Mouse (Mus musculus): Measurements from ENCODE around the gene Casp8.
"Not testable (repeated sequence)": the region's sequence is repeated elsewhere in the genome, so short reads cannot be mapped to it uniquely, and the experiment has no call there.

The Casp8 gene

GRCm38 (mm10) chr1:58795291-58796058 is at the start of gene Casp8:
TSS of gene Casp8 (plus strand) at chr1:58795374.
- peak in 1 of 2 experiments; percentile 32 for DNase-seq

DNA sequence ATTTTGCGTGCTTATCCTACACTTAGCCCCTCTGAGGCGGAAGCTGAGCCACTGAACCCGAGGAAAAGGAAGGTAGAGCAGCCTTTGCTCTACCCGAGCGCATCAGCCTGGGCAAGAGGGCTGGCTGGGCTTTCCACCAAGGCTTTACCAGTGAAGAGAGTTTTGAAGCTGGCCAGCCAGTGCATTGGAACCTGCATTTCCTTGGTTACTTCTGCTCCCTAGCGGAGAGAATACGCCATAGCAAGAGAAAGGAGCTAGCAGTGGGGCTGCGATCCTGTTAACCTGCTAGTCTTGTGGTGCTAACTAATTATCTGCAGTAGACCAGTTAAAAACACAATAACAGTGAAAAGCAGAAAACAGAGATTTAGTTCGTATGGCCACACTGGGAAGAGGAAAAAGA is 48.3 kb upstream of the Casp8 start:
- DNase-seq = no peak

DNA sequence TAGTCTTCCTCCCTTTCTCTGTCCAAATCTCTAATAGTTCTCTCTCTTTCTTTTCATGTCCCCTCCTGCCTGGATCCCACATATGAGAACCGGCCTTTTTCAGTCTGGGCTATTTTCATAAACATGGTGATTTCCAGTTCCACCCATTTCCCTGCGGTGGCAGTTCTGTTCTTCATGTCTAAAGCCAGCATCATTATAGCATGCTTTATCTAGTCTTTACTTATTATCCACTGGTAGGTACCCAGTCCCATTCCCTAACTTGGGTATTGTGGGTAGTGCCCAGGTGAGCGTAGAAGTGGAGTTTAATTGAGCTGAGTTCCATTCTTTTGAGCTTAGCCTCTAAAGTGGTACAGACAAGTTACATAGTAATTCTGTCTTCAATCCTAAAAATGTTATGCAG is 35.7 kb upstream of the Casp8 start:
- no peak for DNase-seq

GRCm38 (mm10) chr1:58760581-58760980 is 34.6 kb upstream of the Casp8 start:
- no peak for DNase-seq

- peak in 1 of 2 experiments; percentile 19 for DNase-seq
Measured at GRCm38 (mm10) chr1:58761391-58762275, 33.5 kb upstream of the Casp8 start.

DNA sequence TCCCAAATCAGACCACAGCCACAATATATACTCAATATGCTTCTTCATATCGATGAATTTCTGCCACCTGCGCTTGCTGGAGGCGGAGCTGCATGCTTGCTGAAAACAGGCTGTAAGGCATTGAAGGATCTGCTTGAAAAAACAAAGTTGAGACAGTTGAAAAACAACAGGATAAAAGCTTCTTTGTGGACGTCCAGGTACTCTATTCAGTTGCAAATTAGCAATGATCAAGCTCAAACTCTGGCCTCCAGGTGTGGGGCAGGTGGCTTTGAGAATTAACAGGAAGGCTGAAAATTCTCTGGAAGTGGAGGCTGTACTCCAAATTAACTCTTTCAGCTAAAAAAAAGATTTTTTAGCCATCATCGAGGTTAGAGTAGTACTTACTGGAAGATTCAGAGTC is 32.6 kb upstream of the Casp8 start:
- DNase-seq = no peak

- DNase-seq = not testable (repeated sequence)
Measured at GRCm38 (mm10) chr1:58766446-58766845, 28.7 kb upstream of the Casp8 start.

- DNase-seq = no peak
Measured at GRCm38 (mm10) chr1:58769136-58769535, 26.0 kb upstream of the Casp8 start.

DNA sequence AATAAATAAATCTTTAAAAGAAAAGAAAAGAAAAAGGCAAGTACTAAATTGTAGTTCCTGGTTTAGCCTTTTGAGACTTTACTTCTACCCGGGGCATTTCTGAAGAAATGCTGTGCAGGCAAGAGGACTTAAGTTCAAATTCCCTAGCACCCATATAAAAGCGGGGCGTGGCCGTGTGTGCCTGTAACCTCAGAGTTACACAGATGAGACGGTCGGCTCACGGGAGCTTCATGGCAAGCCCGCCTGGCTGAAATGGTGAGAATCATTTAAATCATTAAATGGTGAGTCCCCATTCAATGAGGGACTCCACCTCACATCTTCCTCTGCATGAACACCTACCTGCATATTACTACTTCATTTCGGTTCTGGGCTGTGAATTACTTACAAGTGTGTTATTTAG is 25.5 kb upstream of the Casp8 start:
- DNase-seq = no peak

- no peak for DNase-seq
Measured at GRCm38 (mm10) chr1:58770111-58770720, 25.0 kb upstream of the Casp8 start.

GRCm38 (mm10) chr1:58772084-58772483 is 23.1 kb upstream of the Casp8 start:
- no peak for DNase-seq

- no peak for DNase-seq
Measured at GRCm38 (mm10) chr1:58773280-58773679, 21.9 kb upstream of the Casp8 start.

- no peak for DNase-seq
Measured at GRCm38 (mm10) chr1:58773905-58774304, 21.3 kb upstream of the Casp8 start.

- DNase-seq = no peak
Measured at GRCm38 (mm10) chr1:58775361-58775760, 19.8 kb upstream of the Casp8 start.

- DNase-seq = no peak
Measured at GRCm38 (mm10) chr1:58777583-58777982, 17.6 kb upstream of the Casp8 start.

DNA sequence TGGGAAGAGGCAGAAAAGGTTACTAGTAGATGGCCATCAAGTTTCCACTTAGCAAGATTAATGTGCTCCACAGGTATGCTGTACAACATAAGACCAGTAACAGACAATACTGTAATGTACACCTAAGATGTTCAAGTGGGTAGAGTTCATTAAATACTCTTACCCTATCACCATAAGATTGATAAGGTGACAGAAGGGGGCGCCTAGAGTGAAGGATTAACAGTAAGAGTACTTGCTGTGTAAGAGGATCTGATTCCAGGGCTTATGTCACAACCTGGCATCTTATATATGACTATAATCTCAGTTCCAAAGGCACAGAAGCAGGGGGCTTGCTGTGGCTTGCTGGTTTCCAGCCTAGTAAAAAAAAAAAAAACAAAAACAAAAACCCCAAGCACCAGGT is 16.9 kb upstream of the Casp8 start:
- no peak for DNase-seq

DNA sequence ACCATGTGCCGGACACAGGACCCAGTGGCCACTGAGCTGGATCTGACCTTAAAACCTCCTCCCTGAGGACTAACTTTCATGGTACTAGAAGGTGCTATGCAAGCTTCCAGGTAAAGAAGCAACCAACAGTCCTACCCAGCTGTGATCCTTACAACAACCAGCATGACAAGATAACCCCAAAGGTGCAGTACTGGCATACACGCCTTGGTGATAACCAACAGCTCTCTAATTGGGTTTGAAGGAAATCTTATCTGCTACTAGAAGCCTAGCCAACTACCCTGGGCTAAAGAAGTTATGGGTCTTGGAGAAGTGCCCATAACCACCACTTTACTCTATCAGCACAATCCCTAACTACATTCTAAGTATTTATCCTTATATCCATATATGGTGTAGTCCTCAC is 8.9 kb upstream of the Casp8 start:
- DNase-seq = no peak

- no peak for DNase-seq
Measured at GRCm38 (mm10) chr1:58788410-58788809, 6.8 kb upstream of the Casp8 start.

GRCm38 (mm10) chr1:58794705-58795104 is 469 bp upstream of the Casp8 start:
- DNase-seq = no peak

DNA sequence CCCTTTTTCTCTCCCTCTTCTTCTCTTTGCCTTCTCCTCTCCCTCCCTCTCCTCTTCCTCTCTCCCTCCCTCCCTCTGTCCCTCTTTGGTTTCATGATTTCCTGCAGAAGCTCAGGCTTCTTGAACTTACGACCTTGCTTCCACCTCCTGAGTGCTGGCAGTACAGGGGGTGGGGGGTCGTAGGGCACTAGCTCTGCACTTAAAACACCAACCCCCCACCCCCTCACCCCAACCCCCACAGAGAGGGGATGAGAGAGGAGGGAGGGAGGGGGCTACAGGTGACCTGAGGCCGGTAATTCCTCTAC is 837 bp downstream of the Casp8 start:
- DNase-seq = no peak

DNA sequence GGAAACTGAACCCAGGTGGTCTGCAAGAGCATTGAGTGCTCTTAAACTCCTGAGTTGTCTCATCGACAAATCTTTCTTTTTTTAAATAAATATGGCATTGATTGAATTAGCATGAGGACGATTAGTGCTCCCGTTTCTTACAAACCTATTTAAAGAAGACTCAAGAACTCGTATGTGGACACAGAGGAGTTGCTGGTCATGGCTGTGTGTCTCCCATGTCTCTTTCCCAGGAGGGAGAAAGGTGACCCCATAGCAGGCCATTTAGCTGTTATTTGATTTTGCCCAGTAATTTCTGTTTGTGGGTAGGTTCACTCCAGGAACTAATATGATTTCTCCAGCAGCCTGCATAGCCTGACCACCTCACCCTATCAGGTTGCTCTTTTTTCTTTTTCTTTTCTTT is 1.7 kb downstream of the Casp8 start:
- no peak for DNase-seq

GRCm38 (mm10) chr1:58797370-58797769 is 2.2 kb downstream of the Casp8 start:
- peak in 1 of 2 experiments; percentile 64 for DNase-seq

- DNase-seq = no peak
Measured at GRCm38 (mm10) chr1:58798911-58799310, 3.7 kb downstream of the Casp8 start.

DNA sequence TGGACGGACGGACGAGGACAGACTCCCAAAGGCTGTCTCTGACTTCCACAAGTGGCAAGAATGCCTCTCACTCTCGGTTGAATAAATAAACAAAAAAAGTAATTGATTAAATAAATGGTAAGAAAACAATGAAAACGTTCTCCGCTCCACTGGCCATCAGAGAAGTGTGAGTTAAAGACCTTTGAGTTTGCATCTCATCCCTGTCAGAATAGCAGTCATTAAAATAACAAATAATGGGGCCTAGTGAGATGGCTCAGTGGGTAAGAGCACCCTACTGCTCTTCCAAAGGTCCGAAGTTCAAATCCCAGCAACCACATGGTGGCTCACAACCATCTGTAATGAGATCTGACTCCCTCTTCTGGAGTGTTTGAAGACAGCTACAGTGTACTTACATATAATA is 5.5 kb downstream of the Casp8 start:
- DNase-seq = not testable (repeated sequence)

Data from thymus, adult 18-20 months (tissue).